In genomic region chr8:80943742-80944141, GRCm38 (mm10) we compare ENCODE assay signal across 15 mouse cellular contexts.
A peak's percentile ranks its signal among the peaks of the same experiment; 100 is the strongest.
DNase-seq lines count a peak whose midpoint lies in the region.
"Had no signal": no experiment of that assay in that cellular context is flagged by ENCODE, and none has a peak within 500 bp of the region (broad histone marks: within the 10 kb centered on the region; RNA-seq: fewer than 3 reads in every experiment).

No protein-coding gene starts in this region.

- peak; percentile 41 for DNase-seq in cerebellum, adult 11-12 months
- DNase-seq in cerebellum, postnatal 4 days (ENCODE audit: low spot score in 2 of 2), result no peak
- DNase-seq in right cerebral cortex, adult 18-20 months, result peak; percentile 8
- DNase-seq in right cerebral cortex, postnatal 4 days, result no peak
- peak; percentile 36 to 53 for DNase-seq in cerebellum, postnatal 36 days
- peak; percentile 26 for DNase-seq in splenic B cell, adult 2 months (ENCODE audit: low read depth, low spot score)
- no peak for DNase-seq in kidney, adult 18-20 months
- no peak for DNase-seq in spleen, adult 12 weeks (ENCODE audit: low spot score)
- DNase-seq: adrenal gland, adult 8-10 months; heart, adult 11 months; lung, embryonic 14.5 days had no signal

- H3K36me3 ChIP-seq in splenic B cell, adult 2 months (ENCODE audit: control insufficient read depth, insufficient read depth, low read length, poor library complexity, severe bottlenecking), result no peaks in the 10 kb centered on the region
- H3K36me3 ChIP-seq: embryonic facial prominence, embryonic 15.5 days; hindbrain, embryonic 10.5 days; kidney, embryonic 15.5 days had no signal

- H3K27me3 ChIP-seq in splenic B cell, adult 2 months (ENCODE audit: control insufficient read depth, insufficient read depth, low read length, poor library complexity, severe bottlenecking), result no peaks in the 10 kb centered on the region
- H3K27me3 ChIP-seq: embryonic facial prominence, embryonic 15.5 days; kidney, embryonic 15.5 days; megakaryocyte, embryonic 14.5 days had no signal

Comparison
In these comparisons a context has a peak if more than half of its experiments do, and no peak if none do; other contexts are left out.
1. DNase-seq: peak in cerebellum, adult 11-12 months (single experiment), right cerebral cortex, adult 18-20 months (single experiment), cerebellum, postnatal 36 days (2 of 2) and splenic B cell, adult 2 months (single experiment); none in cerebellum, postnatal 4 days (0 of 2), right cerebral cortex, postnatal 4 days (single experiment), kidney, adult 18-20 months (single experiment) and spleen, adult 12 weeks (single experiment).